Mouse (Mus musculus): ENCODE measurements around the gene Sipa1l2. TPM values are rescaled to one million over a fixed set of nuclear protein-coding genes. Genes with fewer than 3 reads are reported as not detected.

The Sipa1l2 gene
- polyA plus RNA-seq, 1 experiment from 2014 or later, result 3.4 TPM

GRCm38 (mm10) chr8:125372596-125372995 lies 197.0 kb downstream of the Sipa1l2 start:
- no peak for DNase-seq (ENCODE audit: low spot score)

- DNase-seq (ENCODE audit: low spot score), result no peak
These were observed 199.9 kb downstream of the Sipa1l2 start for GRCm38 (mm10) chr8:125369491-125370236.

- no peak for DNase-seq (ENCODE audit: low spot score)
These were observed 201.1 kb downstream of the Sipa1l2 start for GRCm38 (mm10) chr8:125368341-125369035.

Other genes with a start within 250 kb of the Sipa1l2 start
- gene Map10, start 100.0 kb upstream of the Sipa1l2 start, polyA plus RNA-seq (2015; fragmentation: Nextera tagmentation; extraction: Ambion mirVana), result 2.5 and 3.5 TPM in 2 replicates
- gene Ntpcr, start 160.2 kb upstream of the Sipa1l2 start, polyA plus RNA-seq (2015; fragmentation: Nextera tagmentation; extraction: Ambion mirVana), result 32.2 and 38.2 TPM in 2 replicates

Data from thymus, postnatal 0 days (tissue).